Mouse (Mus musculus): ENCODE measurements around the gene Theg.
A peak's percentile ranks its signal among the peaks of the same experiment; 100 is the strongest.

Theg gene

GRCm38 (mm10) chr10:79587061-79587751 is at the start of gene Theg:
Gene Theg (minus strand): TSS chr10:79587331.
- Histone ChIP-seq H3K27me3 (ENCODE audit: insufficient read depth, low read length) (peaks cover 36% of the 10 kb centered on the region), H3K4me3 (replicated peaks; ENCODE audit: low read length) (no peak within 1 kb of the TSS), H3K4me1 (replicated peaks; ENCODE audit: low read depth, low read length) (peaks cover 16% of the 10 kb centered on the region), H3K9me3 (ENCODE audit: low read length) (no peaks in the 10 kb centered on the region), H3K36me3 (ENCODE audit: insufficient read depth, low read length) (no peaks in the 10 kb centered on the region)
- no peak for TF ChIP-seq CTCF (conservative IDR thresholded peaks at IDR 0.05; ENCODE audit: low read length)
- no peak for TF ChIP-seq NANOG (IDR thresholded peaks at IDR 0.05; ENCODE audit: borderline replicate concordance, low read length)
- no peak for TF ChIP-seq POU5F1 (IDR thresholded peaks at IDR 0.05; ENCODE audit: borderline replicate concordance, low read length)

GRCm38 (mm10) chr10:79636287-79636686 is 49.2 kb upstream of the Theg start:
- H3K4me1 ChIP-seq (replicated peaks; ENCODE audit: low read depth, low read length), result peaks cover 45% of the 10 kb centered on the region
- no peaks in the 10 kb centered on the region for H3K36me3 ChIP-seq (ENCODE audit: insufficient read depth, low read length)
- no peaks in the 10 kb centered on the region for H3K9me3 ChIP-seq (ENCODE audit: low read length)
- TF ChIP-seq NANOG (IDR thresholded peaks at IDR 0.05; ENCODE audit: borderline replicate concordance, low read length) (no peak), POU5F1 (IDR thresholded peaks at IDR 0.05; ENCODE audit: borderline replicate concordance, low read length) (no peak), CTCF (conservative IDR thresholded peaks at IDR 0.05; ENCODE audit: low read length) (no peak)
- H3K4me3 ChIP-seq (replicated peaks; ENCODE audit: low read length), result peak overlapping the region; percentile 91
- peaks cover 28% of the 10 kb centered on the region for H3K27me3 ChIP-seq (ENCODE audit: insufficient read depth, low read length)

DNA sequence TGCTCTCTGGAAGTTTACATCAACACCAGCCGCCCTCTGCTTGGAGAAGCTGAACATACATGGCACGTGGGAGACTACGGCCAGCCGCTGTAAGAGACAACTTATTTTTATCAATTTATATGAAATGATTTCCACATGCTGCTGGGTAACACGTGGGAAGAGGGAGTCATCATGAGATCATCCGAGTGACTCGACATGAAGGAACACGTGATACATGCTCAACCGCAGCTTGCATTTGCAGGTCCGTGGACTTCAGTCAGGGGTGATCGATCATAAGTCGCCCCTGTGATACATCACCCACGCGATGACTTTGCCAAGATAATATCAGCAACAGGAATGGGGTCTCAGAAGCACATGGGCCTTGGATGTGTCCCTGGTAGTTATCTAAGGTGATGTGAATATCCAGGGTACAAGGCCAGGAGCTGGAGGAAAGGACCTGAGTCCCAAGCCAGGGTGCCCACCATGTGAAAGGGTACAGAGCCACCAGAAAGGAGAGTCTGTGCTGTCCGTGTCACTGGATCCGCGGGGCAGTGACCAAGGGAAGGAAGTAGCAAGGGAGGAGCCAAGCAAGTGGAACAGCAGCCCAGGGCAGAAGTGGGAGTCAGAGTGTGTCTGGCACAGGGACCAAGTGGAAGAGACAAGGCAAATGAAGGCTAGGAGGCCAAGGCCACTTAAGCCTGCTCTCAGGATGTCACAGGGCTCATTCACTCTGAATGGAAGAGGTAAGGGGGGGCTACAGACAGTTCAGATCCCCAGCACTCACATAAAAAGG is 46.1 kb upstream of the Theg start:
- TF ChIP-seq POU5F1 (IDR thresholded peaks at IDR 0.05; ENCODE audit: borderline replicate concordance, low read length) (no peak), CTCF (conservative IDR thresholded peaks at IDR 0.05; ENCODE audit: low read length) (no peak), NANOG (IDR thresholded peaks at IDR 0.05; ENCODE audit: borderline replicate concordance, low read length) (no peak)
- Histone ChIP-seq H3K4me1 (replicated peaks; ENCODE audit: low read depth, low read length) (peaks cover 28% of the 10 kb centered on the region), H3K27me3 (ENCODE audit: insufficient read depth, low read length) (peaks cover 5% of the 10 kb centered on the region), H3K4me3 (replicated peaks; ENCODE audit: low read length) (no peak overlapping the region), H3K36me3 (ENCODE audit: insufficient read depth, low read length) (no peaks in the 10 kb centered on the region), H3K9me3 (ENCODE audit: low read length) (no peaks in the 10 kb centered on the region)

GRCm38 (mm10) chr10:79631432-79631831 is 44.3 kb upstream of the Theg start:
- H3K9me3 ChIP-seq (ENCODE audit: low read length), result no peaks in the 10 kb centered on the region
- no peaks in the 10 kb centered on the region for H3K27me3 ChIP-seq (ENCODE audit: insufficient read depth, low read length)
- no peak overlapping the region for H3K4me3 ChIP-seq (replicated peaks; ENCODE audit: low read length)
- H3K4me1 ChIP-seq (replicated peaks; ENCODE audit: low read depth, low read length), result peaks cover 27% of the 10 kb centered on the region
- TF ChIP-seq CTCF (conservative IDR thresholded peaks at IDR 0.05; ENCODE audit: low read length), result no peak
- no peak for TF ChIP-seq NANOG (IDR thresholded peaks at IDR 0.05; ENCODE audit: borderline replicate concordance, low read length)
- no peak for TF ChIP-seq POU5F1 (IDR thresholded peaks at IDR 0.05; ENCODE audit: borderline replicate concordance, low read length)
- no peaks in the 10 kb centered on the region for H3K36me3 ChIP-seq (ENCODE audit: insufficient read depth, low read length)

DNA sequence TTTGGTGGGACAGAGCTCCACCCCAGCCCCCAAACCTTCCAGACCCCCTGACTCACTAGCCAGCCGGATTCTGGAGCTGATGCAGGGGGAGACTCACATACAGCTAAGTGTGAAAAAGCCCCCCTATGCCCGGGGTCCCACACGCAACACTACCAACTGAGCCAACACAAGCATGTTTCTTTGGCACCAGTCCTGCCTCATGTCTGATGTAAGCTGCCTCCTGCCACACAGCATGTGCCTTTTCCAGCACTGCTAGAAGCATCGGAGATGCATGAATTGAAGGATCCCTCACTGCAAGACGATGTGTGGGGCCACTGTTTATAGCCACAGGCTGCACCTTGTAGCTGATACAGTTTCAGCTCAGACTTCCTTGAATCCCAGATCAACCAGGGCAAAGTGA is 41.2 kb upstream of the Theg start:
- Histone ChIP-seq H3K4me3 (replicated peaks; ENCODE audit: low read length) (no peak overlapping the region), H3K27me3 (ENCODE audit: insufficient read depth, low read length) (no peaks in the 10 kb centered on the region), H3K36me3 (ENCODE audit: insufficient read depth, low read length) (no peaks in the 10 kb centered on the region), H3K9me3 (ENCODE audit: low read length) (no peaks in the 10 kb centered on the region), H3K4me1 (replicated peaks; ENCODE audit: low read depth, low read length) (peaks cover 20% of the 10 kb centered on the region)
- no peak for TF ChIP-seq POU5F1 (IDR thresholded peaks at IDR 0.05; ENCODE audit: borderline replicate concordance, low read length)
- no peak for TF ChIP-seq CTCF (conservative IDR thresholded peaks at IDR 0.05; ENCODE audit: low read length)
- no peak for TF ChIP-seq NANOG (IDR thresholded peaks at IDR 0.05; ENCODE audit: borderline replicate concordance, low read length)

GRCm38 (mm10) chr10:79626156-79626555 is 39.0 kb upstream of the Theg start:
- Histone ChIP-seq H3K4me3 (replicated peaks; ENCODE audit: low read length) (no peak overlapping the region), H3K4me1 (replicated peaks; ENCODE audit: low read depth, low read length) (peaks cover 22% of the 10 kb centered on the region), H3K9me3 (ENCODE audit: low read length) (no peaks in the 10 kb centered on the region), H3K27me3 (ENCODE audit: insufficient read depth, low read length) (peaks cover 7% of the 10 kb centered on the region; the same call in 1 of the 2 replicates), H3K36me3 (ENCODE audit: insufficient read depth, low read length) (no peaks in the 10 kb centered on the region)
- TF ChIP-seq POU5F1 (IDR thresholded peaks at IDR 0.05; ENCODE audit: borderline replicate concordance, low read length) (no peak), NANOG (IDR thresholded peaks at IDR 0.05; ENCODE audit: borderline replicate concordance, low read length) (no peak), CTCF (conservative IDR thresholded peaks at IDR 0.05; ENCODE audit: low read length) (no peak)

DNA sequence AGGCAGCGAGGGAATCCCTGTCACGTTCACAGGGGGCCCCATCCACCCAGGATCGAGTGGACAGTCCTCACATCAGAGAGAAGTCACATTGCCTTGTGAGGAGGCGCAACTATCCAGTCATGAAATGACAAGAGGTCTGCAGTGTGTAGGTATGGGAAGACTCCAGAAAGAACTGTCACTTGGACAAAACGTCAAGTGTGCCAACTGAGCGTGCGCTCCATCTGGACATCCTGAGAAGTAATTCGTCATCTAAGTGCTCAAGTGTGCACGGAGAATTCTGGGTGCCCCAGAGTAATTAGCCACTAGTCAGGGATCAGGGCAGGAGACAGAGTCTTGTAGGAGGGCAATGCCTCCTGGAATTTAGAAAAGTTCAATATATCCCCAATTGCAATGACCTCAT is 38.3 kb upstream of the Theg start:
- no peak for TF ChIP-seq CTCF (conservative IDR thresholded peaks at IDR 0.05; ENCODE audit: low read length)
- no peak for TF ChIP-seq NANOG (IDR thresholded peaks at IDR 0.05; ENCODE audit: borderline replicate concordance, low read length)
- TF ChIP-seq POU5F1 (IDR thresholded peaks at IDR 0.05; ENCODE audit: borderline replicate concordance, low read length), result no peak
- H3K9me3 ChIP-seq (ENCODE audit: low read length), result no peaks in the 10 kb centered on the region
- peaks cover 30% of the 10 kb centered on the region for H3K4me1 ChIP-seq (replicated peaks; ENCODE audit: low read depth, low read length)
- H3K27me3 ChIP-seq (ENCODE audit: insufficient read depth, low read length), result peaks cover 7% of the 10 kb centered on the region; the same call in 1 of the 2 replicates
- H3K36me3 ChIP-seq (ENCODE audit: insufficient read depth, low read length), result no peaks in the 10 kb centered on the region
- H3K4me3 ChIP-seq (replicated peaks; ENCODE audit: low read length), result no peak overlapping the region

DNA sequence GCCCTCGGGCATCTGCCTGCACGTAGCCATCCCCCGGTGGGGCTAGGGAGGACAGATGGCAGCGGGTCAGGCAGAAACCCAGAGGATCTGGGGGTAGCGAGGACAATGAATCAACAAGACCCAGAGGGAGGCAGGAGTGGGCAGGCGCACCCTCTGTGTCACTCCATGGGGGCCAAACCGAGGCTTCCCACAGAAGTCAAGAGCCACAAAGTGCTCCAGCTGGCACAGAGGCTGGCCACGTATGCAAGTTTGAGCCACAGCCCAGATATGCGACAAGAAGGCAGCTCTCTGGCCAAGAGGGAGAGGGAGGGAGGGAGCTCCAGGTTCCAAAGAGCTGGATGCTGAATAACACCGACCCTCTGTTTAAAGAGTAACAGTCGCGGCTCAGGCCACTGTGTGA is 36.8 kb upstream of the Theg start:
- peaks cover 23% of the 10 kb centered on the region for H3K4me1 ChIP-seq (replicated peaks; ENCODE audit: low read depth, low read length)
- TF ChIP-seq POU5F1 (IDR thresholded peaks at IDR 0.05; ENCODE audit: borderline replicate concordance, low read length) (no peak), NANOG (IDR thresholded peaks at IDR 0.05; ENCODE audit: borderline replicate concordance, low read length) (no peak)
- H3K36me3 ChIP-seq (ENCODE audit: insufficient read depth, low read length), result no peaks in the 10 kb centered on the region
- H3K4me3 ChIP-seq (replicated peaks; ENCODE audit: low read length), result no peak overlapping the region
- no peaks in the 10 kb centered on the region for H3K9me3 ChIP-seq (ENCODE audit: low read length)
- H3K27me3 ChIP-seq (ENCODE audit: insufficient read depth, low read length), result peaks cover 7% of the 10 kb centered on the region; the same call in 1 of the 2 replicates
